Mouse (Mus musculus): ENCODE results near the gene Ppp1cc.
A peak's percentile ranks its signal among the peaks of the same experiment; 100 is the strongest.

Gene Ppp1cc

GRCm38 (mm10) chr5:122157827-122158381 is at the start of gene Ppp1cc:
Gene Ppp1cc, plus strand, starts transcription at chr5:122158278.
- peak; percentile 93 to 99 for DNase-seq (ENCODE audit: low spot score in 2 of 2)

- DNase-seq (ENCODE audit: low spot score in 2 of 2), result no peak
These were observed 48.6 kb upstream of the Ppp1cc start for GRCm38 (mm10) chr5:122109325-122110060.

- no peak for DNase-seq (ENCODE audit: low spot score in 2 of 2)
These were observed 47.5 kb upstream of the Ppp1cc start for GRCm38 (mm10) chr5:122110625-122111024.

GRCm38 (mm10) chr5:122111091-122111932 is 46.8 kb upstream of the Ppp1cc start:
- DNase-seq (ENCODE audit: low spot score in 2 of 2), result no peak

- DNase-seq (ENCODE audit: low spot score in 2 of 2), result no peak
These were observed 46.2 kb upstream of the Ppp1cc start for GRCm38 (mm10) chr5:122111933-122112248.

GRCm38 (mm10) chr5:122113450-122113849 is 44.6 kb upstream of the Ppp1cc start:
- DNase-seq (ENCODE audit: low spot score in 2 of 2), result no peak

GRCm38 (mm10) chr5:122114176-122114575 is 43.9 kb upstream of the Ppp1cc start:
- DNase-seq (ENCODE audit: low spot score in 2 of 2), result peak; percentile 61 to 88

- DNase-seq (ENCODE audit: low spot score in 2 of 2), result no peak
These were observed 42.8 kb upstream of the Ppp1cc start for GRCm38 (mm10) chr5:122115266-122115763.

- DNase-seq (ENCODE audit: low spot score in 2 of 2), result no peak
These were observed 41.8 kb upstream of the Ppp1cc start for GRCm38 (mm10) chr5:122116243-122116642.

- no peak for DNase-seq (ENCODE audit: low spot score in 2 of 2)
These were observed 32.8 kb upstream of the Ppp1cc start for GRCm38 (mm10) chr5:122125211-122125760.

GRCm38 (mm10) chr5:122129068-122129655 is 28.9 kb upstream of the Ppp1cc start:
- DNase-seq (ENCODE audit: low spot score in 2 of 2), result peak; percentile 59 to 82

- no peak for DNase-seq (ENCODE audit: low spot score in 2 of 2)
These were observed 27.6 kb upstream of the Ppp1cc start for GRCm38 (mm10) chr5:122130341-122130998.

GRCm38 (mm10) chr5:122131076-122132051 is 26.7 kb upstream of the Ppp1cc start:
- DNase-seq (ENCODE audit: low spot score in 2 of 2), result peak; percentile 91 to 99

- peak in 1 of 2 experiments; percentile 71 for DNase-seq (ENCODE audit: low spot score in 2 of 2)
These were observed 25.7 kb upstream of the Ppp1cc start for GRCm38 (mm10) chr5:122132167-122133049.

GRCm38 (mm10) chr5:122133050-122133389 is 25.1 kb upstream of the Ppp1cc start:
- DNase-seq (ENCODE audit: low spot score in 2 of 2), result no peak

GRCm38 (mm10) chr5:122134395-122135289 is 23.4 kb upstream of the Ppp1cc start:
- no peak for DNase-seq (ENCODE audit: low spot score in 2 of 2)

GRCm38 (mm10) chr5:122135290-122135882 is 22.7 kb upstream of the Ppp1cc start:
- no peak for DNase-seq (ENCODE audit: low spot score in 2 of 2)

Measured in spleen, postnatal 4 days (tissue).